Mouse (Mus musculus) c-Kit-positive CD71-positive TER-119-negative erythroid progenitor cells, embryonic 14.5 days (primary cell): ENCODE measurements around the gene Ldlrap1.
"Not testable (repeated sequence)": the region's sequence is repeated elsewhere in the genome, so short reads cannot be mapped to it uniquely, and the experiment has no call there.

Source experiments
- DNase-seq: peaks from one replicate; pipeline ENCODE4 v3.0.0-alpha.2; 2013; ENCODE audit warnings: low read depth

The Ldlrap1 gene

GRCm38 (mm10) chr4:134767426-134768225 is at the start of gene Ldlrap1:
TSS of gene Ldlrap1 (minus strand) at chr4:134768024.
- DNase-seq, result no peak

- no peak for DNase-seq
These were observed 46.4 kb upstream of the Ldlrap1 start for GRCm38 (mm10) chr4:134814229-134814571.

- DNase-seq, result no peak
These were observed 45.8 kb upstream of the Ldlrap1 start for GRCm38 (mm10) chr4:134813406-134814228.

GRCm38 (mm10) chr4:134804765-134805164 is 36.9 kb upstream of the Ldlrap1 start:
- no peak for DNase-seq

GRCm38 (mm10) chr4:134802765-134803164 is 34.9 kb upstream of the Ldlrap1 start:
- DNase-seq, result no peak

GRCm38 (mm10) chr4:134802155-134802554 is 34.3 kb upstream of the Ldlrap1 start:
- DNase-seq, result no peak

- no peak for DNase-seq
These were observed 32.9 kb upstream of the Ldlrap1 start for GRCm38 (mm10) chr4:134800693-134801092.

- no peak for DNase-seq
These were observed 32.3 kb upstream of the Ldlrap1 start for GRCm38 (mm10) chr4:134800098-134800497.

GRCm38 (mm10) chr4:134799272-134799671 is 31.4 kb upstream of the Ldlrap1 start:
- peak; percentile 63 for DNase-seq

GRCm38 (mm10) chr4:134798861-134799260 is 31.0 kb upstream of the Ldlrap1 start:
- DNase-seq, result no peak

GRCm38 (mm10) chr4:134797621-134798020 is 29.8 kb upstream of the Ldlrap1 start:
- DNase-seq, result no peak

- DNase-seq, result no peak
These were observed 28.9 kb upstream of the Ldlrap1 start for GRCm38 (mm10) chr4:134796581-134797361.

- DNase-seq, result no peak
These were observed 28.1 kb upstream of the Ldlrap1 start for GRCm38 (mm10) chr4:134795819-134796485.

- not testable (repeated sequence) for DNase-seq
These were observed 27.1 kb upstream of the Ldlrap1 start for GRCm38 (mm10) chr4:134794959-134795358.

GRCm38 (mm10) chr4:134793213-134793956 is 25.6 kb upstream of the Ldlrap1 start:
- peak; percentile 64 for DNase-seq

- no peak for DNase-seq
These were observed 23.9 kb upstream of the Ldlrap1 start for GRCm38 (mm10) chr4:134791731-134792130.

- DNase-seq, result no peak
These were observed 19.1 kb upstream of the Ldlrap1 start for GRCm38 (mm10) chr4:134786946-134787345.

- DNase-seq, result no peak
These were observed 16.9 kb upstream of the Ldlrap1 start for GRCm38 (mm10) chr4:134784701-134785100.

- DNase-seq, result no peak
These were observed 11.5 kb upstream of the Ldlrap1 start for GRCm38 (mm10) chr4:134779136-134779934.

GRCm38 (mm10) chr4:134776246-134776645 is 8.4 kb upstream of the Ldlrap1 start:
- DNase-seq, result no peak
